Mouse (Mus musculus) kidney, embryonic 14.5 days (tissue): Measurements from ENCODE around the gene Sbno2. TPM values are rescaled to one million over a fixed set of nuclear protein-coding genes. Genes with fewer than 3 reads are reported as not detected.

ENCODE experiments used
- ATAC-seq: fragments of 200-750 bp; cut with Nextera tagmentation; 2 replicates; pipeline ENCODE4 v1.8.0; 2017; ENCODE audit warnings: moderate number of reproducible peaks, mild to moderate bottlenecking, moderate TSS enrichment, moderate library complexity; ENCODE audit not compliant: low FRiP score, low TSS enrichment
- H3K27ac ChIP-seq: fragments of 300-500 bp; sonication (generic); 2 replicates; pipeline ENCODE4 v1.5.1; 2014; ENCODE audit warnings: low read depth, mild to moderate bottlenecking, low read length, moderate library complexity, mixed read lengths
- H3K27me3 ChIP-seq: fragments of 300-500 bp; sonication (generic); 2 replicates; pipeline ENCODE4 v1.6.1; 2014; ENCODE audit warnings: mild to moderate bottlenecking, low read length; ENCODE audit not compliant: control insufficient read depth, insufficient read depth
- H3K36me3 ChIP-seq: fragments of 300-500 bp; sonication (generic); 2 replicates; pipeline ENCODE4 v1.6.1; 2014; ENCODE audit warnings: low read length, mixed read lengths; ENCODE audit not compliant: control insufficient read depth, insufficient read depth
- H3K4me1 ChIP-seq: fragments of 300-500 bp; sonication (generic); 2 replicates; pipeline ENCODE4 v1.6.1; 2014; ENCODE audit warnings: low read length, mixed read lengths; ENCODE audit not compliant: control insufficient read depth, insufficient read depth
- H3K4me2 ChIP-seq: fragments of 300-500 bp; sonication (generic); replicated peaks from 2 replicates; pipeline ENCODE4 v1.6.1; 2014; ENCODE audit warnings: low read depth, mild to moderate bottlenecking, low read length
- H3K4me3 ChIP-seq: fragments of 300-500 bp; sonication (generic); 2 replicates; pipeline ENCODE4 v1.5.1; 2014; ENCODE audit warnings: mild to moderate bottlenecking, low read length
- H3K9ac ChIP-seq: fragments of 300-500 bp; sonication (generic); 2 replicates; pipeline ENCODE4 v1.6.1; 2014; ENCODE audit warnings: low read depth, mild to moderate bottlenecking, low read length, moderate library complexity
- H3K9me3 ChIP-seq: fragments of 300-500 bp; sonication (generic); 2 replicates; pipeline ENCODE4 v1.6.1; 2016; ENCODE audit warnings: low read length; ENCODE audit not compliant: control insufficient read depth
- WGBS: fragments of 180-500 bp; shearing (Covaris S2); extraction: QIAGEN DNeasy Blood & Tissue Kit; methylation state at CpG from one replicate; pipeline ENCODE4 v1.1.7; 2014; 5-methylcytosine and 5-hydroxymethylcytosine counted together
- polyA plus RNA-seq: library from polyadenylated mRNA; unstranded; fragments of >200 nt; fragmentation: Nextera tagmentation; extraction: Ambion mirVana; gene quantifications from 2 replicates; pipeline ENCODE4 v1.2.1, GENCODE M21; 2014

Sbno2 gene
- polyA plus RNA-seq, 1 experiment from 2014 or later: 14.8 TPM

GRCm38 (mm10) chr10:80035686-80036085, 69.7 kb downstream of the Sbno2 start:
- H3K9ac ChIP-seq: no peak overlapping the region
- WGBS: 92% methylated on average over 5 of the region's 5 CpGs

GRCm38 (mm10) chr10:80035148-80035547, 70.2 kb downstream of the Sbno2 start:
- Histone ChIP-seq H3K9me3 (no peaks in the 10 kb centered on the region), H3K4me1 (peaks cover 14% of the 10 kb centered on the region), H3K4me2 (no peak overlapping the region), H3K4me3 (no peak overlapping the region), H3K36me3 (peaks cover 44% of the 10 kb centered on the region), H3K9ac (no peak overlapping the region), H3K27me3 (no peaks in the 10 kb centered on the region), H3K27ac (peak overlapping the region; percentile 37; the same call in 1 of the 2 replicates)
- ATAC-seq: no peak
- 84% methylated on average over 8 of the region's 8 CpGs for WGBS

More at GRCm38 (mm10) chr10:80035686-80036085, 69.7 kb downstream of the Sbno2 start:
- H3K27ac ChIP-seq: peak overlapping the region; percentile 37; the same call in 1 of the 2 replicates
- H3K9me3 ChIP-seq: no peaks in the 10 kb centered on the region
- peaks cover 44% of the 10 kb centered on the region for H3K36me3 ChIP-seq
- H3K4me3 ChIP-seq: no peak overlapping the region
- H3K4me2 ChIP-seq: no peak overlapping the region
- H3K27me3 ChIP-seq: no peaks in the 10 kb centered on the region
- ATAC-seq: no peak
- peaks cover 14% of the 10 kb centered on the region for H3K4me1 ChIP-seq

GRCm38 (mm10) chr10:80033511-80034391, 71.6 kb downstream of the Sbno2 start:
- Histone ChIP-seq H3K36me3 (peaks cover 44% of the 10 kb centered on the region), H3K9ac (peak overlapping the region; percentile 0; the same call in 1 of the 2 replicates)
- 38% methylated on average over 9 of the region's 9 CpGs for WGBS

GRCm38 (mm10) chr10:80032799-80033480, 72.4 kb downstream of the Sbno2 start:
- no peaks in the 10 kb centered on the region for H3K9me3 ChIP-seq
- H3K27ac ChIP-seq: peak overlapping the region; percentile 30; the same call in 1 of the 2 replicates
- H3K9ac ChIP-seq: peak overlapping the region; percentile 31; the same call in 1 of the 2 replicates
- peaks cover 37% of the 10 kb centered on the region for H3K36me3 ChIP-seq
- H3K27me3 ChIP-seq: no peaks in the 10 kb centered on the region
- peaks cover 3% of the 10 kb centered on the region; the same call in 1 of the 2 replicates for H3K4me1 ChIP-seq
- 56% methylated on average over 5 of the region's 5 CpGs for WGBS
- ATAC-seq: no peak
- no peak overlapping the region for H3K4me2 ChIP-seq
- no peak overlapping the region for H3K4me3 ChIP-seq

More at GRCm38 (mm10) chr10:80033511-80034391, 71.6 kb downstream of the Sbno2 start:
- Histone ChIP-seq H3K4me1 (peaks cover 11% of the 10 kb centered on the region), H3K4me3 (no peak overlapping the region), H3K4me2 (no peak overlapping the region), H3K27me3 (no peaks in the 10 kb centered on the region), H3K27ac (peak overlapping the region; percentile 55; the same call in 1 of the 2 replicates), H3K9me3 (no peaks in the 10 kb centered on the region)
- 0 out of 2 replicates have a peak, but pooled peaks have one; percentile 18 for ATAC-seq

- WGBS: 77% methylated on average over 17 of the region's 17 CpGs
These were observed 74.6 kb downstream of the Sbno2 start for GRCm38 (mm10) chr10:80030736-80031135.

GRCm38 (mm10) chr10:80030191-80030590, 75.2 kb downstream of the Sbno2 start:
- WGBS: 79% methylated on average over 9 of the region's 9 CpGs
- H3K4me1 ChIP-seq: 0 out of 2 replicates have a peak, but pooled peaks cover 3% of the 10 kb centered on the region
- H3K4me3 ChIP-seq: no peak overlapping the region
- H3K27me3 ChIP-seq: no peaks in the 10 kb centered on the region
- H3K9me3 ChIP-seq: no peaks in the 10 kb centered on the region
- peaks cover 12% of the 10 kb centered on the region for H3K36me3 ChIP-seq
- ATAC-seq: no peak
- H3K4me2 ChIP-seq: no peak overlapping the region
- H3K27ac ChIP-seq: no peak overlapping the region
- H3K9ac ChIP-seq: no peak overlapping the region; the same call in 1 of the 2 replicates

More at GRCm38 (mm10) chr10:80030736-80031135, 74.6 kb downstream of the Sbno2 start:
- Histone ChIP-seq H3K27ac (no peak overlapping the region), H3K4me3 (no peak overlapping the region), H3K36me3 (peaks cover 17% of the 10 kb centered on the region), H3K27me3 (no peaks in the 10 kb centered on the region), H3K9ac (no peak overlapping the region), H3K4me1 (0 out of 2 replicates have a peak, but pooled peaks cover 3% of the 10 kb centered on the region), H3K4me2 (no peak overlapping the region), H3K9me3 (no peaks in the 10 kb centered on the region)
- ATAC-seq: no peak

- H3K36me3 ChIP-seq: peaks cover 3% of the 10 kb centered on the region; the same call in 1 of the 2 replicates
- H3K9ac ChIP-seq: no peak overlapping the region
- H3K27me3 ChIP-seq: no peaks in the 10 kb centered on the region
- no peak overlapping the region for H3K4me2 ChIP-seq
- H3K4me3 ChIP-seq: no peak overlapping the region
- no peaks in the 10 kb centered on the region for H3K9me3 ChIP-seq
- no peak overlapping the region for H3K27ac ChIP-seq
- 0 out of 2 replicates have a peak, but pooled peaks cover 3% of the 10 kb centered on the region for H3K4me1 ChIP-seq
- ATAC-seq: no peak
- 92% methylated on average over 13 of the region's 13 CpGs for WGBS
These were observed 76.9 kb downstream of the Sbno2 start for GRCm38 (mm10) chr10:80028521-80028846.

- H3K4me2 ChIP-seq: no peak overlapping the region
- H3K4me1 ChIP-seq: no peaks in the 10 kb centered on the region
- WGBS: 75% methylated on average over 20 of the region's 20 CpGs
- no peaks in the 10 kb centered on the region for H3K9me3 ChIP-seq
- no peak overlapping the region for H3K27ac ChIP-seq
- no peak overlapping the region for H3K9ac ChIP-seq
- H3K36me3 ChIP-seq: peaks cover 3% of the 10 kb centered on the region; the same call in 1 of the 2 replicates
- H3K27me3 ChIP-seq: no peaks in the 10 kb centered on the region
- peak; percentile 29; the same call in 1 of the 2 replicates for ATAC-seq
- no peak overlapping the region for H3K4me3 ChIP-seq
These were observed 77.5 kb downstream of the Sbno2 start for GRCm38 (mm10) chr10:80027681-80028520.
